Mouse (Mus musculus) spleen, adult 2 months (tissue): ENCODE data around the gene Serinc5.

Experiments
- CTCF ChIP-seq: fragments of 200-500 bp; IDR thresholded peaks from 2 replicates; pipeline ENCODE4 v1.5.1; 2011; ENCODE audit warnings: mild to moderate bottlenecking, inconsistent platforms; ENCODE audit not compliant: insufficient read depth, insufficient read length, insufficient replicate concordance; ENCODE audit errors: extremely low read depth
- POLR2A ChIP-seq: fragments of 200-500 bp; IDR thresholded peaks from 2 replicates; pipeline ENCODE4 v1.6.1; 2011; ENCODE audit warnings: low read depth, low read length, inconsistent platforms

DNA sequence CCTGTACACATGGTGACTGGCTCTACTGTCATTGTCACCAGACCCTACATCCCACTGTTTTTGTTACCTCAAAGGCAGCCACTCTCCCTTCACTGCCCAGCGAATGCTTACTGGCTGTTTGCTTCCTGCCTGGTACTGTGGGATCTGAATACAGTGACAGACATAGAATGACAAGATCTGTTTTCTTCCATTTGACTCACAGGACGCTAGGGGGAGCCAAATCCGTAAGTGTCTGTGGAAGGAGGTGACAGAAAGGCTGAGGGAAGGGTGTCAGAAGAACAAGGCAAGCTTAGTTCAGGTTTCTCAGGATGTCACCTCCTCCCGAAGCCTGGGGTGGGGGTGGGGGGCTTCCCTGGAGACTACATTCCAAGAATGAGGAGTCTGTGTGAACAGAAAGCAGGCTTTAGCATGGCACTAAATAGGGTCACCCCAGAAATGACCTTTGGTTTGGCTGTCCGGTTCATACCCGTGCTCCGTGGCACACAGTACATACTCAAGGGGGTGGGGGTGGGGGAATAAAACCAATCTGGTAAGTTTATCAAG lies 140.2 kb downstream of the Serinc5 start:
- peak; percentile 58; the same call in 1 of the 2 replicates for TF ChIP-seq CTCF
- no peak for TF ChIP-seq POLR2A
